Mouse (Mus musculus) myocyte (in vitro differentiated cells): ENCODE measurements around the gene Mcts1. TPM values are rescaled to one million over a fixed set of nuclear protein-coding genes. Genes with fewer than 3 reads are reported as not detected.
A peak's percentile ranks its signal among the peaks of the same experiment; 100 is the strongest.

Experiments
- H3K27me3 ChIP-seq: one replicate; pipeline ENCODE4 v1.6.1; 2011; ENCODE audit not compliant: control insufficient read depth, insufficient read depth, insufficient read length
- H3K36me3 ChIP-seq: one replicate; pipeline ENCODE4 v1.6.1; 2011; ENCODE audit not compliant: control insufficient read depth, insufficient read depth
- H3K4me2 ChIP-seq: one replicate; pipeline ENCODE4 v1.6.1; 2011; ENCODE audit warnings: low read depth, control low read depth
- H3K4me3 ChIP-seq: one replicate; pipeline ENCODE4 v1.5.1; 2011; ENCODE audit warnings: mild to moderate bottlenecking, control low read depth, moderate library complexity
- H3K79me2 ChIP-seq: one replicate; pipeline ENCODE4 v1.6.1; 2011; ENCODE audit not compliant: control insufficient read depth, insufficient read depth
- H3ac ChIP-seq: one replicate; pipeline ENCODE4 v1.6.1; 2011; ENCODE audit not compliant: control insufficient read depth, insufficient read length
- CEBPB ChIP-seq: IDR thresholded peaks from 2 replicates; pipeline ENCODE4 v1.6.1; 2011; ENCODE audit warnings: mild to moderate bottlenecking, moderate library complexity; ENCODE audit not compliant: poor library complexity, insufficient read depth, severe bottlenecking
- E2F4 ChIP-seq: IDR thresholded peaks from one replicate; pipeline ENCODE4 v1.6.1; 2011; ENCODE audit warnings: mild to moderate bottlenecking, control low read depth, moderate library complexity; ENCODE audit not compliant: insufficient read depth
- MAX ChIP-seq: IDR thresholded peaks from one replicate; pipeline ENCODE4 v1.6.1; 2011; ENCODE audit warnings: low read depth, mild to moderate bottlenecking, control low read depth
- MYOD1 ChIP-seq, 3 experiments: IDR thresholded peaks; one replicate each; pipeline ENCODE4 v1.6.1; 2011; ENCODE audit warnings: control low read depth in 2 of 3, low read depth in 2 of 3, mild to moderate bottlenecking in 2 of 3, moderate library complexity in 1 of 3; ENCODE audit not compliant: insufficient read length in 2 of 3, control insufficient read depth in 1 of 3
- MYOG ChIP-seq, 3 experiments: IDR thresholded peaks; one replicate each; pipeline ENCODE4 v1.6.1; 2011; ENCODE audit warnings: control low read depth in 2 of 3, low read depth in 2 of 3, mild to moderate bottlenecking in 2 of 3; ENCODE audit not compliant: insufficient read length in 2 of 3, control insufficient read depth in 1 of 3, insufficient read depth in 1 of 3
- POLR2A ChIP-seq: IDR thresholded peaks from one replicate; pipeline ENCODE4 v1.6.1; 2011; ENCODE audit warnings: low read depth, mild to moderate bottlenecking, control low read depth, moderate library complexity; ENCODE audit not compliant: insufficient read length
- POLR2AphosphoS2 ChIP-seq: IDR thresholded peaks from one replicate; pipeline ENCODE4 v1.6.1; 2011; ENCODE audit warnings: low read depth, control low read depth; ENCODE audit not compliant: insufficient read length
- REST ChIP-seq: IDR thresholded peaks from one replicate; pipeline ENCODE4 v1.6.1; 2011; ENCODE audit warnings: mild to moderate bottlenecking, control low read depth, moderate library complexity; ENCODE audit not compliant: insufficient read depth, insufficient read length
- SRF ChIP-seq: IDR thresholded peaks from one replicate; pipeline ENCODE4 v1.6.1; 2011; ENCODE audit warnings: low read depth; ENCODE audit not compliant: control insufficient read depth, insufficient read length
- TCF12 ChIP-seq: IDR thresholded peaks from one replicate; pipeline ENCODE4 v1.6.1; 2011; ENCODE audit warnings: mild to moderate bottlenecking, control low read depth; ENCODE audit not compliant: poor library complexity, insufficient read depth, severe bottlenecking
- TCF3 ChIP-seq: IDR thresholded peaks from one replicate; pipeline ENCODE4 v1.6.1; 2011; ENCODE audit warnings: low read depth, control low read depth; ENCODE audit not compliant: insufficient read length
- USF1 ChIP-seq: IDR thresholded peaks from one replicate; pipeline ENCODE4 v1.6.1; 2011; ENCODE audit warnings: low read depth, mild to moderate bottlenecking, control low read depth, moderate library complexity
- polyA plus RNA-seq: library from polyadenylated mRNA; unstranded; fragments of >200 nt; fragmentation: generic; extraction: Trizol; gene quantifications from one replicate; pipeline ENCODE4 v1.2.1, GENCODE M21; 2012; ENCODE audit warnings: missing spikeins

The Mcts1 gene
- polyA plus RNA-seq, 1 experiment = 27.8 TPM

DNA sequence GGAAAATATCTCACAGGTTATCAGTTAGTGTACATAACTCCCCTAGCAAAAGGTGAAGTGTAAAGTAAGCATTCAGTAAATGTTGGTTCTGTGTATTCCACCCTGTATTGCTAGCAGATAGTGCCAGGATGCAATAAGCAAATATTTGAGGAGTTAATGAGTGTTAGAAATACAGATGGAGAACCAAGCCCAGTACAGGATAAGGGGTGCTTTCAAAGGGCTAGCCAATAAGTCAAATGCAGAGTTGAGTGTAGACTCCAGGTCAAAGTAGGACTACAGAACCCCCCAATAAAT is 35.2 kb downstream of the Mcts1 start:
- Histone ChIP-seq H3K4me3 (peak overlapping the region; percentile 38), H3K79me2 (peaks cover 7% of the 10 kb centered on the region), H3ac (no peak overlapping the region), H3K4me2 (peak overlapping the region; percentile 85), H3K36me3 (peaks cover 8% of the 10 kb centered on the region), H3K27me3 (no peaks in the 10 kb centered on the region)
- TF ChIP-seq MYOD1 (IDR thresholded peaks at IDR 0.05; ENCODE audit: control insufficient read depth in 1 of 3, insufficient read length in 2 of 3, low read depth in 2 of 3) = no peak
- TF ChIP-seq TCF3 = no peak
- TF ChIP-seq E2F4 = no peak
- no peak for TF ChIP-seq MYOG (IDR thresholded peaks at IDR 0.05; ENCODE audit: control insufficient read depth in 1 of 3, insufficient read depth in 1 of 3, insufficient read length in 2 of 3, low read depth in 2 of 3)
- TF ChIP-seq USF1 = no peak
- TF ChIP-seq TCF12 = no peak
- TF ChIP-seq POLR2AphosphoS2 = no peak
- TF ChIP-seq SRF = no peak
- no peak for TF ChIP-seq POLR2A
- no peak for TF ChIP-seq MAX
- no peak for TF ChIP-seq CEBPB
- TF ChIP-seq REST = no peak

GRCm38 (mm10) chrX:38641435-38641834 is 41.1 kb downstream of the Mcts1 start:
- TF ChIP-seq CEBPB (no peak), MYOD1 (IDR thresholded peaks at IDR 0.05; ENCODE audit: control insufficient read depth in 1 of 3, insufficient read length in 2 of 3, low read depth in 2 of 3) (no peak), POLR2AphosphoS2 (no peak), TCF12 (no peak), SRF (no peak), E2F4 (no peak), MYOG (IDR thresholded peaks at IDR 0.05; ENCODE audit: control insufficient read depth in 1 of 3, insufficient read depth in 1 of 3, insufficient read length in 2 of 3, low read depth in 2 of 3) (no peak), REST (no peak), USF1 (no peak), POLR2A (no peak), MAX (no peak), TCF3 (no peak)
- H3K36me3 ChIP-seq = no peaks in the 10 kb centered on the region
- H3K4me2 ChIP-seq = no peak overlapping the region
- H3K79me2 ChIP-seq = no peaks in the 10 kb centered on the region
- H3K4me3 ChIP-seq = no peak overlapping the region
- H3K27me3 ChIP-seq = no peaks in the 10 kb centered on the region
- H3ac ChIP-seq = no peak overlapping the region

- no peak for TF ChIP-seq CEBPB
- no peak for TF ChIP-seq MYOG (IDR thresholded peaks at IDR 0.05; ENCODE audit: control insufficient read depth in 1 of 3, insufficient read depth in 1 of 3, insufficient read length in 2 of 3, low read depth in 2 of 3)
- TF ChIP-seq E2F4 = no peak
- TF ChIP-seq USF1 = no peak
- TF ChIP-seq MAX = no peak
- TF ChIP-seq POLR2A = no peak
- no peak for TF ChIP-seq REST
- TF ChIP-seq POLR2AphosphoS2 = no peak
- no peak for TF ChIP-seq TCF3
- TF ChIP-seq TCF12 = no peak
- TF ChIP-seq MYOD1 (IDR thresholded peaks at IDR 0.05; ENCODE audit: control insufficient read depth in 1 of 3, insufficient read length in 2 of 3, low read depth in 2 of 3) = no peak
- TF ChIP-seq SRF = no peak
- Histone ChIP-seq H3K36me3 (no peaks in the 10 kb centered on the region), H3K79me2 (no peaks in the 10 kb centered on the region), H3K27me3 (no peaks in the 10 kb centered on the region), H3ac (no peak overlapping the region), H3K4me3 (no peak overlapping the region), H3K4me2 (no peak overlapping the region)
Observed at GRCm38 (mm10) chrX:38642183-38642582, 41.8 kb downstream of the Mcts1 start.

DNA sequence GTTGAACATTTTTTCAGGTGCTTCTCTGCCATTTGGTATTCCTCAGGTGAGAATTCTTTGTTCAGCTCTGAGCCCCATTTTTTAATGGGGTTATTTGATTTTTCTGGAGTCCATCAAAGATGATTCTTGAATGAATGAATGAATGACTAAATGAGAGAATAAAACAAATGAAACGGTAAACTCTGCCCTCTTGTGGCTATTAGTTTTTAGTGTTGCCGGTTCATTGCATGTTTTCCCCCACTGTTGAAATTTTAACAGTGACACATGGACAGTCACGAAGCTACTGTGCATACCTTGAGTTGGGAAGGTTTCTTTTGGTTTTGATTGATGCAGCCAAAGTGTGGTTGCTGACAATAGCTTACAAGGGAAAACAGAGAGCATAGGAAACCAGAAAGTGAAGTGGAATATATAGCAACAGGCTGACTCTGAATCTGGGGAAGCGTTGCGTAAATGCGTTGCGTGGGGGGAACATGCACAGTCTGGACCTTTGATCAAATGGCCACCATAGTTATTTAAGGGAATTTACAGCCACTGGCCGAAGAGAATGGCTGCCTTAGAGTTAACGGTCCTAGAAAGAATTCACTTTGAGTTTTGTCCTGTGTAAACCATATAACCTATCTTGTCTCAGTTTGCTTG is 50.1 kb downstream of the Mcts1 start:
- TF ChIP-seq POLR2AphosphoS2 = no peak
- no peak for TF ChIP-seq E2F4
- no peak for TF ChIP-seq TCF3
- TF ChIP-seq POLR2A = no peak
- no peak for TF ChIP-seq USF1
- TF ChIP-seq MYOD1 (IDR thresholded peaks at IDR 0.05; ENCODE audit: control insufficient read depth in 1 of 3, insufficient read length in 2 of 3, low read depth in 2 of 3) = no peak
- no peak for TF ChIP-seq MAX
- TF ChIP-seq CEBPB = no peak
- no peak for TF ChIP-seq SRF
- no peak for TF ChIP-seq REST
- no peak for TF ChIP-seq TCF12
- no peak for TF ChIP-seq MYOG (IDR thresholded peaks at IDR 0.05; ENCODE audit: control insufficient read depth in 1 of 3, insufficient read depth in 1 of 3, insufficient read length in 2 of 3, low read depth in 2 of 3)
- Histone ChIP-seq H3K4me3 (no peak overlapping the region), H3K4me2 (no peak overlapping the region), H3ac (no peak overlapping the region), H3K27me3 (no peaks in the 10 kb centered on the region), H3K79me2 (no peaks in the 10 kb centered on the region), H3K36me3 (no peaks in the 10 kb centered on the region)

- Histone ChIP-seq H3ac (no peak overlapping the region), H3K36me3 (no peaks in the 10 kb centered on the region), H3K4me3 (no peak overlapping the region), H3K27me3 (no peaks in the 10 kb centered on the region), H3K79me2 (no peaks in the 10 kb centered on the region), H3K4me2 (no peak overlapping the region)
- TF ChIP-seq SRF (no peak), MAX (no peak), REST (no peak), TCF12 (no peak), POLR2A (no peak), MYOG (IDR thresholded peaks at IDR 0.05; ENCODE audit: control insufficient read depth in 1 of 3, insufficient read depth in 1 of 3, insufficient read length in 2 of 3, low read depth in 2 of 3) (no peak), E2F4 (no peak)
Observed at GRCm38 (mm10) chrX:38651167-38651566, 50.8 kb downstream of the Mcts1 start.
